Mouse (Mus musculus) olfactory bulb, adult 2 months (tissue): ENCODE measurements around the gene Itga3. TPM values are rescaled to one million over a fixed set of nuclear protein-coding genes. Genes with fewer than 3 reads are reported as not detected.

Experiments
- H3K27ac ChIP-seq: fragments of 200-500 bp; 2 replicates; pipeline ENCODE4 v1.5.1; 2012; ENCODE audit warnings: low read depth, low read length; ENCODE audit not compliant: insufficient read depth
- H3K4me1 ChIP-seq: fragments of 200-500 bp; 2 replicates; pipeline ENCODE4 v1.6.1; 2012; ENCODE audit warnings: low read length; ENCODE audit not compliant: control insufficient read depth, insufficient read depth
- H3K4me3 ChIP-seq: fragments of 200-500 bp; 2 replicates; pipeline ENCODE4 v1.5.1; 2012; ENCODE audit warnings: mild to moderate bottlenecking, low read depth, low read length, moderate library complexity; ENCODE audit not compliant: insufficient read depth
- CTCF ChIP-seq: fragments of 200-500 bp; IDR thresholded peaks from 2 replicates; pipeline ENCODE4 v1.5.1; 2012; ENCODE audit warnings: low read depth, mild to moderate bottlenecking, low read length, moderate library complexity; ENCODE audit not compliant: insufficient read depth
- POLR2A ChIP-seq: fragments of 200-500 bp; IDR thresholded peaks from 2 replicates; pipeline ENCODE4 v1.6.1; 2012; ENCODE audit warnings: mild to moderate bottlenecking, low read depth, low read length, moderate library complexity; ENCODE audit not compliant: insufficient read depth
- WGBS: fragments of 180-500 bp; shearing (Covaris S2); methylation state at CpG from one replicate; pipeline ENCODE4 v1.1.7; 2018; 5-methylcytosine and 5-hydroxymethylcytosine counted together
- polyA plus RNA-seq: library from polyadenylated mRNA; stranded (reverse); fragments of >200 nt; gene quantifications from 2 replicates; pipeline ENCODE4 v1.2.4, GENCODE M21; 2012; ENCODE audit warnings: low replicate concordance; ENCODE audit not compliant: missing spikeins, insufficient read depth, insufficient read length

Itga3 gene
- polyA plus RNA-seq, 1 experiment, result not detected

- TF ChIP-seq POLR2A (no peak), CTCF (no peak)
- WGBS, result 74% methylated on average over 8 of the region's 8 CpGs
- Histone ChIP-seq H3K4me1 (peaks cover 60% of the 10 kb centered on the region), H3K27ac (no peak overlapping the region), H3K4me3 (no peak overlapping the region)
Observed at GRCm38 (mm10) chr11:95000128-95000527, 76.5 kb downstream of the Itga3 start.

GRCm38 (mm10) chr11:94998041-94998531 lies 78.5 kb downstream of the Itga3 start:
- no peak for TF ChIP-seq POLR2A
- no peak for TF ChIP-seq CTCF
- no peak overlapping the region for H3K4me3 ChIP-seq
- WGBS, result 32% methylated on average over 16 of the region's 16 CpGs
- peaks cover 65% of the 10 kb centered on the region for H3K4me1 ChIP-seq
- peak overlapping the region; percentile 30; the same call in 1 of the 2 replicates for H3K27ac ChIP-seq

DNA sequence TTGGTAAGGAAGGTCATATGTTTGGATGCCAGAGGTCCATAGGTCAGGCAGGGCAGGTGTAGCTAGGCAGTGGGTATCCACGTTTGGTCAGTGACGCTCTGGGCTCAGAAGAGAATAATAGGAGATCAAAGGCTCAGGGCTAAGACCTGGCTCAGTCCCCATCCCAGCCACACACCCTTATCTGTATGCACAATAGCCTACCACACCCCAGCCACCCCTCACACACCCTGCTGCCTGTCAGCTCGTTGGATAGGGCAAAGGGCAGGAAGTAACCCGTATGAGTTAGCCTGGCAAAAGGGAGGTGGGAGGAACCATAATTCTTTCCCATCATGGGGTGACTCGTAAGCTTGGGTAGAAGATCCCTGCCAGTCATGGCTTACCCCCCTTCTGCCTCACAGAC lies 79.0 kb downstream of the Itga3 start:
- peak overlapping the region; percentile 30; the same call in 1 of the 2 replicates for H3K27ac ChIP-seq
- 35% methylated on average over 5 of the region's 5 CpGs for WGBS

DNA sequence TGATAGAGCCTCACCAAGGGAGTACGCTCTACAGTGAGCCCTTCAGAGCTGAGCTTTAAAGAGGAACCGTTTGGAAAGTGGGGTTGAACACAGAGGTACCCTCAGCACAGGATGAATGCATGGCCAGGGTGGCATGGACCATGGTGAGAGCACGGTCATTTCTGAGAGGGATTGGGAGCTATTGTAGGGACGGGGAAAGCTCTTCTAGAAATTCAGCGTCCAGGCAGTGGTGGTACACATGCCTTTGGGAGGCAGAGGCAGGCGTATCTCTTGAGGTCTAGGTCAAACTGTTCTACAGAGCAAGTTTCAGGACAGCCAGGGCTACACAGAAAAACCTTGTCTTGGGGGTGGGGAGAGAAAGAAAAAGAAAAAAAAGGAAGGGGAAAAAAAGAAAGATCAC lies 79.6 kb downstream of the Itga3 start:
- no peak overlapping the region for H3K27ac ChIP-seq
- no peak overlapping the region for H3K4me3 ChIP-seq
- peaks cover 65% of the 10 kb centered on the region for H3K4me1 ChIP-seq
- 89% methylated on average over 6 of the region's 6 CpGs for WGBS
- TF ChIP-seq POLR2A (no peak), CTCF (no peak)

More for the DNA sequence above, 79.0 kb downstream of the Itga3 start:
- H3K4me1 ChIP-seq, result peaks cover 65% of the 10 kb centered on the region
- H3K4me3 ChIP-seq, result no peak overlapping the region
- TF ChIP-seq CTCF, result no peak
- no peak for TF ChIP-seq POLR2A

GRCm38 (mm10) chr11:94996101-94996500 lies 80.5 kb downstream of the Itga3 start:
- TF ChIP-seq CTCF (no peak), POLR2A (no peak)
- H3K4me1 ChIP-seq, result peaks cover 64% of the 10 kb centered on the region
- peak overlapping the region; percentile 19; the same call in 1 of the 2 replicates for H3K4me3 ChIP-seq
- 72% methylated on average over 8 of the region's 8 CpGs for WGBS
- H3K27ac ChIP-seq, result no peak overlapping the region

DNA sequence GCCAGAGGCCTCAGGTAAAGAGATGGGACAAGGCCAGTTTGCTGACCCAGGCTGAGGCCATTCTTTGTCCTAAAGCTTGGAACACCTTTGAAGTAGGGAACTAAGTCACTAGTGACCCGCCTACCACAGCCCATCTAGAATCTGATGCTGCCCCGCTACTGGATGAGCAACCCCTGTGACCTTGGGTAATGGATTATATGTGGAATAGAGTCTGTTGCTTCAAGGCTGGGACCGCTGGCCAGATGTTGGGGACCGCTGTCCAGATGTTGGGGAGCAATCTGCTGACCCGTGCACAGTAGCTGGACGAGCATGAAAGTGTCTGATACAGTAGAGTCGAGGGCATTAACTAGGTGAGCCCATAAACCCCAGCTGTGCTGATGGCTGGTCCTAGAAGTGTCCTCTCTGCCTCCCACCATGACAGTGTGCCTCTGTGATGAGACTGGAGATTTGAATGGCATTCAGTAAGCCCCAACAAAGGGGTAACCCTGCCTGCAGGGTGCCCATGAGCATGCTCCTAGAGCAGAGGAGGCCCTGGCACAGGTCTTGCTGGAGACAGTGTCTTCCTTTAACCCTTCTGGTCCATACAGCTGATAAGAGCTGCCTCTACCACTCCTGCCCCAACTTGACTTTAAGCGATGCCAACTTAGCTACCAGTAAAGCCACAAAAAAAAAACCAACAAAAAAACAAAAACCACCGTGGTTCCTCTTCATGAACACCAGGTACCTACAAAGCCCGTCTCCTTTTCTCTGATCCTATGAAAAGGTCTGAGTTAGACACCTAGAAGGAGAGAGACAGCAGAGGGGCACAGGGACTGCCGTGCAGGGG lies 81.4 kb downstream of the Itga3 start:
- peak overlapping the region; percentile 92 for H3K4me3 ChIP-seq
- H3K4me1 ChIP-seq, result peaks cover 58% of the 10 kb centered on the region
- WGBS, result 61% methylated on average over 11 of the region's 11 CpGs
- TF ChIP-seq CTCF (no peak), POLR2A (no peak)
- no peak overlapping the region for H3K27ac ChIP-seq

Other genes starting within 250 kb of the Itga3 start
- not detected in 2 replicates for gene Col1a1, start 140.6 kb downstream of the Itga3 start, polyA plus RNA-seq
- gene Hils1, start 109.2 kb downstream of the Itga3 start, polyA plus RNA-seq, result not detected in 2 replicates
- not detected in 2 replicates for gene Sgca, start 100.5 kb downstream of the Itga3 start, polyA plus RNA-seq
- 129 TPM in 1 of 2 replicates, not detected in the other for gene Ppp1r9b, start 85.8 kb downstream of the Itga3 start, polyA plus RNA-seq
- not detected in 2 replicates for gene Samd14, start 66.9 kb downstream of the Itga3 start, polyA plus RNA-seq
- gene Pdk2, start 35.4 kb downstream of the Itga3 start, polyA plus RNA-seq, result not detected in 2 replicates
- not detected in 2 replicates for gene Dlx3, start 43.3 kb upstream of the Itga3 start, polyA plus RNA-seq
- not detected in 2 replicates for gene Dlx4, start 69.5 kb upstream of the Itga3 start, polyA plus RNA-seq
- not detected in 2 replicates for gene Tac4, start 184.7 kb upstream of the Itga3 start, polyA plus RNA-seq
- not detected in 2 replicates for gene Kat7, start 233.4 kb upstream of the Itga3 start, polyA plus RNA-seq